Mouse (Mus musculus): ENCODE data around the gene 4933427D14Rik.
"Not testable (repeated sequence)": the region's sequence is repeated elsewhere in the genome, so short reads cannot be mapped to it uniquely, and the experiment has no call there.

Gene 4933427D14Rik

DNA sequence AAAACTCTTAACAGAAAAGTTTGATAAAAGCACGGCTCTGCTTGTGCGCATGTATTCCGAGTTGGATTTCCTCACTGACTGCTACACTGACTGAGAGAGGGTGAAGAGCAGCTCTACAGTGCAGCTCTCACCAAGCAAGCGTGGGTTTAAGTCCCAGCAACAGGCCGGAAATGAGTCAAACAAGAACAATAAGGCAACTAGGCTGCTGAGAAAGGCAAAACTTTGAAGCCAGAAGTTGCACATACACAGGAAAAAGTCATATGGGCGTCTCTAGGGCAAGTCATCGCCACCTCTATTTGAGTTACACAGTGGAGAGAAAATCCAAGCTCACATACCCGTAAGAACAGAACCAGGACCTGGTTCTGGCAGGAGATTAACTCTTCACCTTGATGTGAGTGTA lies 10.8 kb downstream of the 4933427D14Rik start:
- no peak for DNase-seq

DNA sequence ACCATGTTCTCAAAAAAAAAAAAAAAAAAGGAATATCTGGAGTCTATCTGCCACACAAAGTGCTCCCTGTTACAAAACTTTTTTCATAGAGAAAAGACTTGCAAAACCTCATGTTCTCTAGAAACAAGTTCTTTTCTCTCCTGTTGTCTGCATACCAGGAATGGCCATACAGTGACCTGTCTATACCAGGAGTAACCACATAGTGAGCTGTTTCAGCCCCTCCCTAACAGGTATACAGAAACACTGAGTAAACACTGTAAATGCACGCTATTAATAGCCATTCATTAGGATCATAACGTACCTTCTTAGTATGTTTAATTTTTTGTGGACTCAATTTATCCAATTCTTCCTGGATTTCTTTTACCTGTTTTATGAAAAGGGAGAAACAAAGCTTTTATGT lies 13.0 kb downstream of the 4933427D14Rik start:
- DNase-seq = no peak

DNA sequence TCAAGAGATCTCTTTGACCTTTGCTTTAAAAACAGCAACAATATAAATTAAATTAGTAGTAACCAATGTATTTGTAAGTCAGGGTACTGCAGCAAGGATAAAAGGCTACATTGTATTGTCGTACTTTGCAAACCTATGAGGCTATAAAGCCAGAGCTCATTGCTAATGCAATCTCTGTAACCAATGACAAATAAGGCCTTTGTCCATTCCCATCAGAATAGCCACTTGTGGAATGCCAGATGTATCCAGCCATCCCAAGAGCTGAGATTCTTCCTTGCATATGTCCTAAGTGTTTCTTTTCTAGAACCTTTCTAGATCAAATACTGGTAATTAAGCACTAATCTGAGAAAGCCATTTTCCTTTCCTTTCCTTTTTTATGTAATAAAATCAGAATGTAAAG lies 16.4 kb downstream of the 4933427D14Rik start:
- DNase-seq = no peak

DNA sequence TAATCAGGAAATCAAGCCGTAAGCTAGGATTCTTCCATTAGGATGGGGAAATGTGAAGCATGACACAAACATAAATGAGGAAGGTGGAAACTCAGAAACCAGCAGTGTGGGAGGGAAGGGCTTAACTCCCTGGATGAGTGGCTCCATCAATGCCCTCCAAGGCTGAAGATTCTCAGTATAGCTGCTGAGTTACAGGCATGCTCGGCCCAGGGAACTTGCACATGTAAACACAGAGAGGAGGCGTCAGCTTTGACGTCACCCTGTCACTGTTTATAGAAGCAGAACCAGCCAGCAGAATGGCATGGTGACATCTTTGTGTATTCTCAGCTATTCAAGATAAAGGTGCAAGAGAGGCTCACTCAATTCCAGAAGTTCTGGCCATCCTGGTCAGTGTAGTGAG lies 23.0 kb downstream of the 4933427D14Rik start:
- peak in 1 of 2 experiments; percentile 31 for DNase-seq

DNA sequence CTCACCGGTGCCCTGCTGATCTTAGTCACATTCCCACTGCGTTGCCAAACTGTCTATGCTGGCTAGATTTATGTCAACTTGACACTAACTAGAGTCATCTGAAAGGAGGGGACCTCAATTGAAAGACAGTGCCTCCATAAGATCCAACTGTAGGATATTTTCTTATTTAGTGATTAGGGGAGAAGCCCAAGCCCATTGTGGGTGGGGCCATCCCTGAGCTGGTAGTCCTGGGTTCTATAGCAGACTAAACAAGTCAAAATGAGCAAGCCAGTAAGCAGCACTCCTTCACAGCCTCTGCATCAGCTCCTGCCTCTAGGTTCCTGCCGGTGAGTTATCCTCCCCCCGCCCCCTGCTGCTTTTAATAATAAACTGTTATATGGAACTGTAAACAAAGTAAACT lies 26.1 kb downstream of the 4933427D14Rik start:
- DNase-seq = no peak

DNA sequence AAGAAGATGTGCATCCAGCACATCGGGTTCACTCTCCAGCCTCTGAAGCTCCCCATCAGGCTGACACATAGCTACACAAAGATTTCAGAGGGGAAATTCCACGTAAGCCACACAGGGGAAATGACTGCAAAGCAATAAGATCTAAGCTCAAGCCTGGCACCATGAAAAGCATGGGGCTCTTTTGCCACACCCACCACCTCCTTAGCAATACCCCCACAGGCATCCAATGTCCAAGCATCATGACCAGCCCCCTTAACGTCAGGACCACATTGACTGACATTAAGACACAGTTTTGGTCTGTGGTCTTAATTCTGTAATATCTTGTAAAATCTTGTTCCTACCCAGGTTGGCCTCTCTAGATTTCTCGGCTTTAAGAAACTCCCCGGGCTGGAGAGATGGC lies 26.7 kb downstream of the 4933427D14Rik start:
- no peak for DNase-seq

DNA sequence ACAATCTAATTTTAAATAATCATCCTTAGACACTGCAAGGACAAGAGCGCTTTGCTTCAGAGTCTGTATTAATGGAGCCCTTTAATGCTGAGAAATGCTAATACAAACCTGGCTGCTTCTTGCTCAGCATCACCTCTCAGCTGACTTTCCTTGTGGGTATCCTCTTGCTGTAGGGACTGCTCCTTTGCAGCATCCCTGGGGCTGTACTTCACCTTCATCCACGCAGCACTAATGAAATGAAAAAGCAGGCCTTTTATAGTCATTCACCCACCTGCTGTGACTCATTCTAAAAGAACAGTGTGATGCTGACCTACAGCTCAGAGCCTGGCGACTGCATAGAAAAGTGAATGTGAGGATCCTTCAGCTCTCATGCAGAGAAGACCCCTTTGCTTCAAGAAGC lies 30.7 kb downstream of the 4933427D14Rik start:
- DNase-seq = no peak

DNA sequence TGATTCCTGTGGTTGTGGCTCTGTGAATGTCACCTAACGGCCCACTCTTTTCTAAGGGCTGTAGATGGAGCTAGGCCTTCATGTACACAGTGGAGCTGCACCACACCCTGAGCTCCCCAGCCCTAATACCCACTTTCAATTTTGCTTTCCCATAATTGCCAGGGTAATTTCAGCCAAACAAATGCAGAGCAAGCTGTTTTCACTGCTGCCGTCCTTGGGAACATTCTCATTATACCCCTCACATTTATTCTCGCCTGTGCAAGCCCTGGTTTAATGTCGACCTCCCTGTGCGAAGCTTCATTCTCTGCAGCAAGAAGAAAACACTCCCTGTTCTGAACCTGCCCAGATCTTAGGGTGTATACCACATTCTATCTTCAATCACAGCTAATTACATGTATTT lies 31.3 kb downstream of the 4933427D14Rik start:
- no peak for DNase-seq

DNA sequence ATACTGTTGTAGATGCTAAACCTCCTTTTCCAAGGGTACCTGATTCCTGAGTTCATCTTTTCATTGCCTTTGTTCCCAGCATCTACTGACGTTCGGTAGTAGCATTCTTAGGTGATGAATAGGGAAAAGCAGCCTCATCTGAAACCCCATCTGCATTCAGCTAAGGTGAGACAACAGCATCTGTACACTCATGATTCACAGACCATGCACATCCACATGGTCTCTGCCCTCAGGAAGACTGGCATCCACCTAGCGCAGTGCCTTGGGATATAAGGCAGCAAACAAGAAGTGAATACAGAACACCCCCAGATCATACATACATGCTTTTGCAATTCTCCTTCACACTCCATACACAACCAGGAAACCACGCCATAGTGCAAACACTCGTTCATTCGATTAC lies 32.5 kb downstream of the 4933427D14Rik start:
- DNase-seq = no peak

DNA sequence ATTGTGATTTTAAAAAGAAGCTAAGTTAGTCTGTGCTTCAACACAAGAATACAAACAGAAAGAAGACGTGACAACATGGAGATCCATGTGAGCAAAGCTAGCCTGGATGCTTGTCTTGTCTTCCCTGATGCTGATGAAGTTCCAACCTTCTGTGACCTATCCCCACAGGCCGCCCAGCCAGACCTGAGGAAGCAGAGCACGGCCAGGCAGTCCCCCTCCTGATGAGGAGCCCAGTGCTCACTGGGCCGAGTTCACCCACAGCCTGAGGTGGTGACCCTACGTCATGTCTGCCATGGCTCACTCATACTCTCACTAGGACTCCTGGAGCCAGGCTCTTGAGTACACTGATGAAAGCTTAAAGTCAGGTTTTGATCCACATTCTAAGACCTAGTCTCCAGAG lies 33.8 kb downstream of the 4933427D14Rik start:
- no peak for DNase-seq

DNA sequence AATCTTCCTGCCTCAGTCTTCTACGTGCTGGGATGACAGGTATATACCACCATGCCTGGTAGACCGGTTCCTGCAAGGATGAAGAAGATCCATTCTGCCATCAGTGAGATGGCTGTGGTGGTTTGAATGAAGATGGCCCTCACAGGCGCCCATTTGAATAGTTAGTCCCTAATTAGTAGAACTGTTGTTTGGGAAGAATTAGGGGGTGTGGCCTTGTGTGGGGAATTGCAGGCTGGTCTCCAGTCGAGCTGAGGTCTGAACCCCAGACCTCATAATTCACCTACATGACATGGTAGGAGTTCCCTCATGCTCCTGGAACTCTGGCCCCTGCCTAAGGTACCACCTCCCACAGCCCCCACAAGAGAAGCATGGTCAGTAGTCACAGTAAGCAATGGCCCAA lies 35.4 kb downstream of the 4933427D14Rik start:
- not testable (repeated sequence) for DNase-seq

DNA sequence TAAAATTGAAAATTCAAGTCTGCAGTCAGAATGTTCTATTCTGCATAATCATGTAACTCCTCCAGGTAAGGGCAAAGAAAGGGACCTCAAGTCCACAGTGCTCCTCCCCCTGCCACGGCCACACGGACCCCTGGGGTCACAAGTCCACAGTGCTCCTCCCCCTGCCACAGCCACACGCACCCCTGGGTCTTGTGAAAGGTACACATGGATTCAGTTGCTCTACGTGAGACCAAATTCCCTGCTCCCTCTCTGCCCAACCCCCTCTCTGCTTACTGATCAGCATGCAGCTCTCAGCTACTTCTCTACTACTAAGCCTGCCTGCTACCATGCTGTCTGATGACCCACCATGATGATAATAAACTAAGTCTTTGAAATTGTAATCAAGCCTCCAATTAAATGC lies 37.4 kb downstream of the 4933427D14Rik start:
- DNase-seq = no peak

DNA sequence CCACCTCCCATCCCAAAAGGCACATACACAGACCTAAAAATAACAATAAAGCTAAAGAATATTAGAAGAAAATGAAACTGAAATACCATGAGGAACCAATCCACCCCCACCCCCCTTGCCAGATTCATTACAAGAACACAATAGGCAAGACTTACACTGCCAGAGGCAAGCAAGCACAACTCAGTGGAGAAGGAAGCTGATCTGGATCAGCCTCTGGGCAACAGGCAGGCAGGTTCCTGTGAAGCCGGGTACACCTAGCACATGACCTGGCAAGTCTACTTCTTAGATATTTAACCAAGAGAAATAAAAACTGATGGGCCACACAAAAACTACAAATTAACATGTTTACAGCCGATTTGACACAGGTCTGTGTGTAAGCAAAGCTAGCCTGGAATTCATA lies 44.1 kb downstream of the 4933427D14Rik start:
- DNase-seq = no peak

DNA sequence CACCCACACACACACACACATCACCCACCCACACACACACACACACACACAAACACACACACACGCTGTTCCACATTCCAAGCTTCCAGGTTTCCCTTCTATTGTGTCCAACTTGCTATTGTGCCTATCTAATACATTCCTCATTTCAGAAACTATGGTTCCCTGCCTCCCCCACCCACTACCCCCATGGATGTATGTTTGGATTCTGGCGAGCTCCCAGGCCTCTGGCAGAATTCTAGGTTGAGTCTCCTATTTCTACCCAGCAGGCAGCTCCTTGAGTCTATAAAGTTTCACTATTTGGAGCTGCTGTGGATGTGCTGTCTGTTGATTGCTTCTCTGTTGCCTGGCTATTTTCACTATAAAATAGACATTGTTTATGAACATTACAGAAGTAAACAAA lies 50.6 kb downstream of the 4933427D14Rik start:
- no peak for DNase-seq

DNA sequence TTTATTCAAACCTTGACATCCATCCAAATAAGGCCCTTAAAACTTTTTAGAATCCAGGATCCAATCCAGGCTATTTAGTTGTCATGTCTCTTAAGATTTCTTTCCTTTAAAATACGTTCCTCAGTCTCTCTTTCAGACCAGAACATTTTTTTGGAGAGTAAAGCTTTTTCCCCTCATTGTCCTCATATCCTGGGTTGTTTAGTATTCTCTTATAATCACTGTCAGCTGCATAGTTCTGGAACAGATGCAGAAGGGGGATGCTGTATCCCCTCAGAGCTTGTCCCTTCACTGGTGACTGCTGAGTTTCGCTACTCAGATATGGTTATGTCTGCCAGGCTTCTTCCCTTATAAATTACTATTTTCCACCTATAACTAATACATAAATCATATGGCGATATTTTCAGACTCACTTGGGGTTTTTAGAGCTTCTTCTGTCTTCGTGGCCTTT lies 51.3 kb downstream of the 4933427D14Rik start:
- no peak for DNase-seq

DNA sequence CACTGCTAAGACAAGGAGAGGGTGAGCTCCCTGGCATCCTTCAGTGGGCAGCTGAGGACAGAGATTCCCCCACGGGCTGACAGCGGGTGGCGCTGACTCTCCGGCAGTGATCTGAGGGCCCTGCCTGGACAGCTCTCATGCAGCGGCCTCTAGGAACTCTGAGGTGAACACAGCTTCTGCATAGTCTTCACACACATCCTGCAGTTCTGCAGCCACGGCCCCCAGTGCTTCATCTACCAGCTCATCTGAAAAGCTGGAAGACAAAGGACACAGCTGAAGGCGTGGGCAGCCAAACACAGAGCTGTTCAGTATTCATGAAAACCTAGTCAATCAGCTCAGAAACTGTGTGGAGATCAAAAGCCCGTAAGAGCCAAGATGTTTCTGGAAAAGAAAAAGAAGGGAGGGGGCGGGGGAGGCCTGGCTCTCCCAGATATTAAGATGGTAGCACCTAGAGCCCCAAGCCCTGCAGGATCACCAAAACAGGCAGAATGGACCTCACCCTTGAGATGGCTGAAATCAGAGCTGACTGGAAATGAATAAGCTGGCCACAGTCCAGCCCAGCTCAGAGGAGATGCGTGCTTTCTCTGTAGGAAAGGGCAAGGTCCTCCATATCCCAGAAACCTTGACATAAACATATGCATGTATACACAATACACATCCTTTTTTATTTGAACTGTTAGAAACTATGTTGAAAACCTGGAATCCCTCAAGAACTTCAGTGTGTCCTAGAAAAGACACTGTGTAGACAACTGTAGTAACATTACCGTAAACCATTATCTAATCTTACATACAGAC lies 51.9 kb downstream of the 4933427D14Rik start:
- no peak for DNase-seq

DNA sequence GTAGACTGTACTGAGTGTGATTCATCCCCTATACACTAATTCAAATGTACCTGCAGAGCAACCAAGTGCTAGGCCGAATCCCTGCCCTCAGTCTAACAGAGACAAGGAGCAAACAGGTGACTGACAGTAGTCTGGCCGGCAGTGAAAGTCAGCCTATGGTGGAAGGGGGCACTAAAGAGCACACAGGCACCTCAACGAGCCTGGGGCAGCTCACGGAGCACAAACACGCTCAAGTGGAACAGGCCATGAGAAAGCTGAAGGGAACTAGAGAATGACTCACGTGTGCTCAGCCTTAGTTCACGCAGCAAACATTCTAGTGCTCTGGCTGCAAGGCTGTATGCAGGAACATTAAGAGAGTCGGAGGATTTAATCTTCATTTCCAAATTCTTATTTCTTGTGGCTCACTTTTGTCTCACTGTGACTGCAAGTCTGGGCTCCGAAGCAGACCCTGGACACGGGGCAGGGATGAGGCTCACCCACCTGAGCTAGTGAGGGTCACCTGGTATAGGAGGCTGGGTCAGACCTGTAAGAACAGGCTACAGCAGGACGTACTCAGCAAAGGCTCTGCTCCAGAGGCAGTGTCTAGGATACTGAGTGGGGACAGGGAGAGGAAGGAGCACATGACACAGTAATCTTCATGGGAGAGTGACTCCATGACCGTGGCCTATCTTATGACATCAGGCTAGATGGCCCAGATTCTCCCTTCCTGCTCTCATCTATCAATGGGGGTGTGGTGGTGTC lies 54.0 kb downstream of the 4933427D14Rik start:
- DNase-seq = peak in 1 of 2 experiments; percentile 67

DNA sequence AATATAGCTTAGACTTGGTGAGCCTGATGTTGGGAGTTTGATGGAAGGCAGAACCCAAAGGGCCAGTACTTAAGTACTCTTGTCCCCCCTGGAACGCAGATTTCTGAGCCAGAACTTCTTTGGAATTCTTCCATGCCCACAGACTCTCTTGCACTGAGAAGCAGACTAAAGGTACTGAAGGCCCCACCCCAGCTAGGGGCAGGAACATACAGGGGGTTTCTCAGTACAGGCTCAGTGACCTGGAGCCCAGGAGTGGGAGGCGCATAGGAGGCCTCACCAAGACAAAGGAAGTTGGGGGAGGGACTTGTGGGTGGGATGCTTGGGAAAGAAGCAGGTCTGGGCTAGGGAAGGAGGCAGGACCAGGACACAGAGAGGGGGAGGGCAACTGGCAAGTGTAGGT lies 56.1 kb downstream of the 4933427D14Rik start:
- peak; percentile 30 to 76 for DNase-seq

DNA sequence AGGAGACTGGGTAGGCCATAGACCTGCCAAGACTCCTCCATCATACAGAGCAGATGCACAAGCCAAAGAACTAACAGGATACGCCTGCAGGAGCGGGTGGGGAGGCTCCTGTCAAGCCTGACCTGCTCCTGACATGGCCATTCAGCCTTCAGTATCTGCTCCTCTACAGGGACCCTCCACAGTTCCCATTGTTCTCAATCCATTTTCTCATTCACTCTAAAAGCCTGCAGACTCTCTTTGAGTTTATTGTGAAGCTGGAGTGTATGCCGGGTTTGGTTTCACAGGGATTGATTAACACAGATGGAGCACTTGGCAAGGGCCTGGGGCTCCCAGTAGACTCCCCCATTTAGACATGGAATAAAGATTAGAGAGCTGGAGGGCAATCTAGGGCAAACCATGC lies 59.3 kb downstream of the 4933427D14Rik start:
- no peak for DNase-seq

DNA sequence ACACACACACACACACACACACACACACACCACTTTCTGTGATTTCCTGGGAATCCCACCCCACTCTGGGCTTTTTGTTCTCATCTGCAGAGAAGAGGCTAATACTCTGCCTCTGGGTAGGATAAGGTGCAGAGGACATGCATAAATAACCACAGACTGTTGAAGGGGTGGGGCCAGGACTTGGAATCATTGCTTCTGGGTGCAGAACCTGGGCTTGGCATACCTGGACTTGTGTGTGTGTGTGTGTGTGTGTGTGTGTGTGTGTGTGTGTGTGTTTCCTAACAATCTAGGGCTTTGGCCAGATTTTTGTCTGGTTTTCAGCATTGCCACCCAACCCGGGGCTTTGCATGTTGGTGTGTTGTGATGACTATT lies 61.4 kb downstream of the 4933427D14Rik start:
- peak in 1 of 2 experiments; percentile 40 for DNase-seq

DNA sequence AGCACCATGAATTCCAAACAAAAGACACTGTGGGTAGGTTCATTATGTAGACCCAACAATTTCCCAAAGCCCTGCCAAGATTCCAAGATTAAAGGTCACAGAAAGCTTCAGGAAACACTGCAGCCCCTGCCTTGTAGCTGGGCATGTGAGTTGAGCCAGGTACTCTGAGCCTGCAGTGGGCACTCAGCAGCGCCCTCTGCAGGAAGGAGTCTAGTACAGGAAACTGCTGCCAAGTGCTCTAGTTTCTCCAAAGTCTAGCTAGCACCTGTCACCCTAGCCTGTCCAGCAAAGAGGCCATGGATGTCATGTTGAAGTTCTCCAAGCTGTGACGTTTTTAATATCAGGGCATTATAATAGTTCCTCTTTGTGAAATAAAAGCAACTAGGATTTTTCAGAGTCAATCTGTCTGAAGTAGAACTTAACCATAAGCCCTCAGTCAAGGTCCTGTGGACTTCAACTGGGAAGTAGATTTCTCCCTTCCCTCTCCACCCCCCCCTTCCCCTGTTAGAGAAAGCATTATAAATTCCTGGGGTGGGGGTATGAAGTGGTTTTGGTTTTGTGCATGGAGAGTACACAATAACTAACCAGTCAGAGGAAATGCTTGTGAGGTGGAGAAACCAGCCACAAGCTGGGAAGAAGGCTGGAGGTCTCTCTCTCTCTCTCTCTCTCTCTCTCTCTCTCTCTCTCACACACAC lies 61.9 kb downstream of the 4933427D14Rik start:
- DNase-seq = peak; percentile 69 to 76

DNA sequence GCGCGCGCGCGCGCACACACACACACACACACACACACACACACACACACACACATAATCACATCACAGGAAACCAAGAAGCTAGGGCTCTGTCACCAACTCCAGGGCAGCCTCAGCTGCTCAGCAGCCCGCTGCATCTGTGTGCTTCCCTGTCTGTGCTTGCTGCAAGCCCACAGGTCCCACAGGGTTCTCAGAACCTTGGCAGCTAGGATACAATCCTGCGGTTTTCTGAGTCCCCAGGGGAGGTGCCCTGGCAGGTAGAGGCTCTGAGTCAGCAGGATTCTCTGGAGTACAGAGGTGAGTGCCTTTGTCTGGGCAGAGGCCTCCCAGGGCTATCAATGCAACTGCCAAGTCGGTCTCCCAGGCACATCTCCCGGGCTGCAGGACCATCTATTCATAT lies 64.4 kb downstream of the 4933427D14Rik start:
- peak; percentile 49 to 67 for DNase-seq

DNA sequence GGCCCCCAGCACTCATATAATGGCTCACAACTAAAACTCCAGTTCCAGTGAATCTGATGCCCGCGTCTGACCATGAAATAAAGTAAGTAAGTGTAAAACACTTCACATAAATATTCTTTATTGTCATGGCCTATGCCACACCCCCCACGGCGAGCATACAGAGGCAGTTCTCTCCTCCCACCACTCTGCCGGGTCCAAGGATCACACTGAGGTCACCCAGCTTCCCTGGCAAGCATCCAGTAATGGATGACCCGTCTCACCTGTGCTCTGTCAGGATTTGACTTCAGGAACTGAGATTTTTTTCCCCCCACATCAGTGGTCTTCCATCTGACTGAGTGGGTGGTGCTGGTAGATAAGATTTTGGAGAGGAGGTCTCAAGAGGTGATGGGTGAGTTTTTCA lies 67.1 kb downstream of the 4933427D14Rik start:
- DNase-seq = peak in 1 of 2 experiments; percentile 18

All from lung, postnatal 4 days (tissue).